Mouse (Mus musculus): ENCODE data around the gene Aqp9.
A peak's percentile ranks its signal among the peaks of the same experiment; 100 is the strongest.
"Not testable (repeated sequence)": the region's sequence is repeated elsewhere in the genome, so short reads cannot be mapped to it uniquely, and the experiment has no call there.

Gene Aqp9

DNA sequence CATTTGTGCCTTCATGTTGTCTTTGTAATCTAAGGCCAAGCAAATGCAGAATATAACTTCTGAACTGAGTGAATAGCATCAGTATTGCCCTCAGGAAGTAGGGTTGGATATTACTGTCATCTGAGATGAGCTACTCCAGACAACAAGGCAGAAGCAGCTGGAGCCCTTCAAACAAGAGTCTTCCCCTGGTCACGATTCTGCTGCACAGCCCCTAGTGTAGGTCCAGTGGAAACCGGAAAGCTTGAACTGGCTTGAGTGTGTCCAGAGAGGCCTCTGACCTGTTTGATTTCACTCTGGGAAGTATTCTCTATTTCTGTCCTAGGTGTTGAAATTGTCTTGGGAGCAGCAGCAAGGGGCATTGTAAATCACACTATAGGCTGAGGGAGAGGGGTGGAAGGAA, 29.5 kb downstream of the Aqp9 start:
- DNase-seq (ENCODE audit: low spot score) = no peak

GRCm38 (mm10) chr9:71137267-71137945, 31.1 kb downstream of the Aqp9 start:
- no peak for DNase-seq (ENCODE audit: low spot score)

- DNase-seq (ENCODE audit: low spot score) = no peak
These were observed 33.4 kb downstream of the Aqp9 start for GRCm38 (mm10) chr9:71135073-71135472.

DNA sequence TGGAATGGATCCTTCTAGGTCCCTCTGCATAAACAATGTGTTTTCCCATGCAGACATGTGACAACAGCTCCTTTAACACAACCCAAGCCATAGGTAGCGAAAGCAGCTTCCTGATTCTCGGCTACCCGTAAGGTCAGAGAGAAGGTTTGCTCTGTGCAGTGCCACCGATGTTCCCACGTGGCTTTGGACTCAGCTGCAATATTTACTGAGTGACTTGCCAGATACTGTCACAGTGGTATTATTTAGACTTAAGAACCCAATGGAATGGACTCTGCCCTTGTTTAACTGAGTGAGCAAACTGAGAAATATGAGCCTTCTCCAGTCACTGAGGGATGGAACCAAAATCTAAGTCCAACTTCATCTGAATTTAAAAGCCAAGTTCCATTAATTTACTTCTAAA, 35.3 kb downstream of the Aqp9 start:
- no peak for DNase-seq (ENCODE audit: low spot score)

DNA sequence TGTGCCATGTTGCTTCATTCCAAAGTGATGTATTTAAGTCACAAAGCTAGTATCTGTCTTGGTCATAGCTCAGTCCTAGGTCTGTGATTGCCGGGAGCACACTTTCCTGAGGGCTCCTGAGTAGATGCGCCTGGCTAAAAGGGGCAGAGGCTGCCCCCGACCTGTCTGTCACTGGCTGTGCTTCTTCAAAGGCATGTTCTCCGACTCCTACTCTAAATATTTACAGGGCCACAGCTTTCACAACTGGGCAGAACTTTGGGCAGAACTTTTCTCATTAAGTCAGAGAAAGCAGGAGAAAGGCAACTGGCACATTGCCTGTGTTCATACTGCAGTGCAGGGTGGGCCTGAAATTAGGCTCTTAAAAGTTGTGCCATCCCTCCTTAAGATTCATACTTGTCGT, 36.7 kb downstream of the Aqp9 start:
- DNase-seq (ENCODE audit: low spot score) = no peak

GRCm38 (mm10) chr9:71128911-71129310, 39.6 kb downstream of the Aqp9 start:
- DNase-seq (ENCODE audit: low spot score) = peak; percentile 47

- DNase-seq (ENCODE audit: low spot score) = peak; percentile 26
These were observed 42.3 kb downstream of the Aqp9 start for GRCm38 (mm10) chr9:71126205-71126604.

DNA sequence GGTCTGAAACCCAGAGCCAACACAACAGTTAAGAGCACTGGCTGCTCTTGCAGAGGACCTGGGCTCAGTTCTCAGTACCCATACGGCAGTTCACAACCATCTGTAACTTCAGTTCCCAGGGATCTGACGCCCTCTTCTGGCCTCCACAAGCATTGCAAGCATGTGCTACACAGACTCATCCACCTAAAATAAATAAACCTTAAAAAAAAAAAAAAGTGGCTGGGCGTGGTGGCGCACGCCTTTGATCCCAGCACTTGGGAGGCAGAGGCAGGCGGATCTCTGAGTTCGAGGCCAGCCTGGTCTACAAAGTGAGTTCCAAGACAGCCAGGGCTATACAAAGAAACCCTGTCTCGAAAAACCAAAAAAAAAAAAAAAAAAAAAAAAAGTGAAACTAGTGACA, 45.4 kb downstream of the Aqp9 start:
- DNase-seq (ENCODE audit: low spot score) = not testable (repeated sequence)

DNA sequence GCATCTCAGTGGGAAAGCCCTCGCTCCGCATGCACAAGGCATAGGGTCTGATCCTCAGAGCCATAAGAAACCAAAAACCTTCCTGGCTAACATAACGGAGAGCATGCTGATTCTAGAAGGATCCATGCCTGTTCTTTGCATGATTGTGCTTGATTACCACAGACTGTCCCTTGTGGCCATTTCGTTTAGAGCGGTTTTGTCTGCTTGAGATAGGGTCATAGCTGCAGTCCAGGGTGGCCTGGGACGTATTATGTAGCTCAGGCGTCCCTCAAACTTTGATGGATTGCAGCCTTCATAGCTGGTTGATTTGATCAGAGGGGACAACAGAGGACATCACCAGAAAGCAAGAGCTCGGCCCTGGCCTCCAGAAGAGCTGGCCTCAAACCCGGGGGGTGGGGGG, 47.6 kb downstream of the Aqp9 start:
- DNase-seq (ENCODE audit: low spot score) = no peak

DNA sequence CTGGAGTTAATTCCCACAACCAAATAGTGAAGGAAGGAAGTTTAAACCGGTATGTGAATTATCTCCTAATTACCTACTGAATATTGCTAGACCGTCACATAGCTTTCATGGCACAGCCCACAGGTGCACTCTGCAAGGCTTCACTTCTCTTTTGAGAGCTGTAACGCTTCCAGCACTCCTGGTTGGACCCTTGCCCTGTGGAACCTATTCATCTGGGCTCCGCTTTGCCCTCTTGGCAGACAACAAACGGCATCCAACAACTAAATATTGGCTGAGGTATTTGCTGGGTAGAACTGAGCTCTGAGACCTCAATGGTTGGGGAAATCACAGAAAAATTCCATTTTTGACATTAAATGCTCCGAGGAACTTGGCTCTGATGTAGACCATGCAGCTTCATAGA, 55.3 kb downstream of the Aqp9 start:
- DNase-seq (ENCODE audit: low spot score) = no peak

GRCm38 (mm10) chr9:71103521-71103920, 65.0 kb downstream of the Aqp9 start:
- DNase-seq (ENCODE audit: low spot score) = no peak

DNA sequence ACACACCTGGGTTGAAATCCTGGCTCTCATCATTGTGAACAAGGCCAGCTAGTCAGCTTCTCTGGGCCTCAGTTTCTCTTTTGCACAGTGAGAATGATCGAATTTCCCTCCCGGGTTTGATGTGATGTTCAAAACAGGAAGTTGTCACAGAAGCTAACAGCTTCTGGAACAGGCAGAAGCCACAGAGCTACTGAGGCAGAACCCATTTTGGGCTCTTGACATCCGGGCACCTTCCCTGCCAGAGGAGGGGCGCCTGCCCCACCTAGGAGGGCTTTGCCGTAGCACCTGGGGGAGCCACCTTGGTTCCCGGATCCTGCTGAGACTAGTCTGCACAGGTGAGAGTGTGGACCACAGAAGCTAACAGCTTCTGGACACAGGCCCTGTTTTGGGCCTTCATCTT, 74.4 kb downstream of the Aqp9 start:
- no peak for DNase-seq (ENCODE audit: low spot score)

DNA sequence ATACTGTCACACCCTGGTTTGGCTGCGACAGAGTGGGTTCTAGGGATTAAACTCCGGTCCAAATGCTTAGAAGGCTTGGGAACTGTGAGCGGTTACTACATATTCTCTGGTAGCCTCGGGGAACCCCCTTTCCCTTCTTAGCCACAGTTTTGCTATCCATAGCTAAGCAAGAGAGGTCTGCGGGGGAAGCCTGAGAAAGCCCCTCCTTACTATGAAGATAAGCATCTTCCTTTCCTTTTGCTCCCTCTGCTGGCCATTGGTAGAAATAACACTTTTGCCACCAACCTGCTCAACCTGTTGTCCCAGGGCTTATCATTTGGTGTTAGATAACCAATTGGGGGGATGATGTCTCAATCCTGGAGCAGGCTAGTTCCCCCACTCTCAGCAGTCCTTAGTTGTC, 76.4 kb downstream of the Aqp9 start:
- no peak for DNase-seq (ENCODE audit: low spot score)

DNA sequence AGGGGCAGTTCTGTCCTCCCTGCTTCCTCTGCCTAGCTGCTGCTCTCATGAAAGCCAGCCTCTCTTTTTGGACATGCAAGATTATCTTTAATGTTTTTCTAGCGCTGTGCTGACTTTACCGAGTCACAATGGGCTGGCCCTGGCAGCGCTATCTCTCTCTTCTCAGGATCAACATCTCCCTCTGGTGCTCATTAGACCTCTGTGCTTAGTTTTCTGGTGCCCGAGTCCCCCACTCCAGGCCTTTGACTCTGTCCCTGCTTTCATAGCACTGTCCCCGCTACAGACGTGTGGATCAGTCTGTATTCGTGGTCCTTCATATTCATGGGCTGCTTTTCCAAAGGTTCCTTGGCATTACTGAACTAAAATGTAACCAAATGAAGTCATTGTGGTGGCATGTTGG, 89.3 kb downstream of the Aqp9 start:
- DNase-seq (ENCODE audit: low spot score) = no peak

GRCm38 (mm10) chr9:71077251-71077825, 91.1 kb downstream of the Aqp9 start:
- no peak for DNase-seq (ENCODE audit: low spot score)

DNA sequence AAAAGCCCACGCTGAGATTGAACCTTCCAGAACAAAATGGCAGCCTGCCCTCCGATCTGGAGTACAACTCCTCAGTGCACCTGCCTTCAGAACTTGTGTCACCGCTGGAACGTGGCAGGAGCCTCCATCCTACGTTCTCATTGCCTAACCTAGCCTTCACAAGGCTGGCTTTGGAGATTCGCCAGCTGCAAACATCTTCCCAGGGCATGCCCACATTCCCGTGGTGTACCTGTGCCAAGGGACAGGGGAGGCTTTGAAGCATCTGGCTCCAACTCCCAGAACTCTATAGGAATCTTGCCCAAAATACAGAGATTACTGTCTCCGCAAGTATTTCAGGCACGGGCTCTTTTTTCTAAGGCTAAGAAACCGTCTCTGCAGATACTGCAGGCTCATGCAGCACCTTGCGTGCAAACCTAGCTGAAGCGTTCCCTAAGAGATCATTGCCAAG, 92.3 kb downstream of the Aqp9 start:
- no peak for DNase-seq (ENCODE audit: low spot score)

- no peak for DNase-seq (ENCODE audit: low spot score)
These were observed 94.7 kb downstream of the Aqp9 start for GRCm38 (mm10) chr9:71073831-71074230.

- DNase-seq (ENCODE audit: low spot score) = no peak
These were observed 95.4 kb downstream of the Aqp9 start for GRCm38 (mm10) chr9:71073076-71073475.

GRCm38 (mm10) chr9:71072502-71072901, 96.0 kb downstream of the Aqp9 start:
- DNase-seq (ENCODE audit: low spot score) = no peak

DNA sequence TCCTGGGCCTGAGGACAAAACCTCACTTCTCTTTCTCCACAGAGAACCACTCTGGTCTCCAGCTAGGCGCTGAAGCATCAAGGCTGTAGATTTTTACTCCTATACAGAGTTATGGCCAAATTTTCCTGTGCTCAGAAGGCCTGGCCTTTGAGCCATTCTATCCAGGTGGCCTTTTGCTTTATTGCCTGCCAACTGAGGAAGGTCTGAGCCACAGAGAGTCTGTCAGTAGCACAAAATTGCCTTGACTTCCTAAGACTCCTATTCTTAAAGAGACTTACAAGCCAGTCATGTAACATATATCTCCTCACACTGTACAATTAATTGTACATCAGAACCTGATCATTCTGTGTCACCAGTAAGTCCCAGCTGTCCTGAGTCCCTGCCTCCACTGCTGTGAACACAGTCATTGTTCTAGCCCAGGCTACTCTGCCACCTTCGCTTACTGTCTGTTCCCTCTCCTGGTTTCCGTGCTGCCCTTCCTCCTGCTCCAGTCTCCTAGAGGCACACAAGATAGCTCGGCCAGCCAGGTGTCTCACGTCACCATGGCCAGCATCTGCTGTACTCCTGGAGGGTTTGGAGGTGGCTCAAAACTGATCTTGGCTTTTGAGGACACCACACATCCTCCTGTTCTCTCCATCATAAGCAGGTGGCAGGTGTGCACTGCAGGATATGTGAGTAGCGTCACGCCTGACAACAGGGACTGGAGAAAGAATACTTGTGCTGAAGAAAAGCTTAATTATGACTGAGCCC, 96.7 kb downstream of the Aqp9 start:
- no peak for DNase-seq (ENCODE audit: low spot score)

GRCm38 (mm10) chr9:71070628-71071027, 97.9 kb downstream of the Aqp9 start:
- DNase-seq (ENCODE audit: low spot score) = no peak

DNA sequence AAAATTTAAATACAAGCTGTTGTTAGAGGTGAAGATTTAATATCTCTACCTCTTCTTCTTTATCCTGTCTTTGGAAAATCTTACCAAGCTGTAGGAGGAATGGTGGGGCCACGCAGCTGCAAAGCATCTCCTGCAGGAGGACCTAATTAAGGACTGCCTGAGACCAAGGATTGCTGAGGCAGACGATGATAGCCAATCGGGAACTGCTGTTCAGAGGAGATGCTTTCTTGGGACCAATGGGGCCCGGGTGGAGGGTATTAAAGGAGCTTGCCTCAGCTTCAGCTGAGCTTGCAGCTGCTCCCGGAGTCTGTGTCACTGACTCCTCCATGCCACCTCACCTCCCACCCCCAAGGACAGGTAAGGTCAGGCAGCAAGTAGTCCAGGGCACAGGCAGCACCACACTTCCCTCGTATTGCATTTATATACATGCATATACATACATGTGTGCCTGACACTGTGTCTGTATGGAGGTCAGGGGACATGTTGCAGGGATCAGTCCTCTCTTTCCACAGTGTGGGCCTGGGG, 99.6 kb downstream of the Aqp9 start:
- DNase-seq (ENCODE audit: low spot score) = no peak

DNA sequence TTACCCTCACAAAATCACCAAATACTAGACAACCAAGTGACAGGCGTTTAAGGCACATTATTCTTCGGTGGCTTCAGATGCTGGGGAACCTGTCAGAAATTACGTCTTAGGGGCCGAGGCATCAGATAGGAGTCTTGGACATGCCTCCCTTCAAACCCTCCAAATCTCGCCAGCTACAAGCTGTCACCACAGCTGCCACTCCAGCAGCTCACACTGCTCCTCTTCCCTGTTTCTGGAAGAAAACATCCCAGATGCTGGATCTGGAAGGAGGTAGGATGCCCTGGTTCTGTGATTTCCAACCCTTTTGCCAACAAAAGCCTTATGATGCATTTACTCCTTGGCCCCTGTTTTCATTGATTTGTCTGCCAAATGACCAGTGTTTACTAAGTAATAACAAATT, 101.3 kb downstream of the Aqp9 start:
- DNase-seq (ENCODE audit: low spot score) = no peak

Measured in layer of hippocampus, adult 9-10 months (tissue).